Mouse (Mus musculus): Measurements from ENCODE around the gene Trim17. TPM values are rescaled to one million over a fixed set of nuclear protein-coding genes. Genes with fewer than 3 reads are reported as not detected.

The Trim17 gene
- total and polyA plus RNA-seq, 3 experiments: 0.50 to 0.82 TPM; not detected in 1

DNA sequence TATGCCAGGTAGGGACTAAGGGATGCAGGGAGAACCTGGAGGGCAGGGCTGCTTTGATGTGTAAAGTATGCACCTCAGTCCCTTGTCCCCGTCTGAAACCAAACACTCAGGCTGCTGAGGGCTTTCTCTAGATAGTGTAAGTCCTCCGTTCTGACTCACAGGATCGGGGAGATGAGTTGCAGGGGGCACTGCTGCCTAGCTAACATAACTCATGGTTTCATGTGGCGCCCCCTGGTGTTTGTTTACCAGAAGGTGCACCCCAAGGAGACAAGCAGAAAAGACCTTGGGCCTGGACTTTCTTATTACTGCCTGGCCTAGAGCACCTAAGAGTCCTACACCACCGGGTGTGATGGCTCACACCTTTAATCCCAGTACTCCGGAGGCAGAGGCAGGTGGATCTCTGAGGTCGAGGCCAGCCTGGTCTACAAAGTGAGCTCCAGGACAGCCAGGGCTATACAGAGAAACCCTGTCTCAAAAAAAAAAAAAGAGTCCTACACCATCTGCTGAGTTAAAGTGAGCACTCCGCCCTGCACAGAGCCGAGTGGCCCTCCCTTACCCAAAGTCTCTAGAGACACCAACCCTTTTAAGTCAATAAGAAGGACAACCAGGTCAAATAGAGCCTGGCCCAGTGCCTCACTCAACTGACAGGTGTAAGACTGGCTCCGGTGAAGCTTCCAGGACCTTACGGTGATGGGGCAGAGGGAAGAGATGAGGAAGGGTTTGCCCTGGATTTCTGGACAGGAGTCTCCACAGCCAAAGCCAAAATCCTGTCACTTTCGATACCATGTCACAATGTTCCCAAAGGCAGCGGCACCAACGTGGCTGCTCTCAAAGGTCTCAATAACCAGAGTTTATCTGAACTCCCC lies 37.4 kb upstream of the Trim17 start (continued):
- TF ChIP-seq CTCF (IDR thresholded peaks at IDR 0.05 in 2 of 3, conservative IDR thresholded peaks at IDR 0.05 in 1 of 3; ENCODE audit: control insufficient read depth in 1 of 3, insufficient read depth in 1 of 3, low read depth in 2 of 3, low read length in 3 of 3, poor library complexity in 1 of 3, severe bottlenecking in 1 of 3) (peak; percentile 70 to 89 (median 82)), UBTF (IDR thresholded peaks at IDR 0.05; ENCODE audit: borderline replicate concordance, insufficient read depth, low read depth, low read length) (no peak), SIN3A (IDR thresholded peaks at IDR 0.05; ENCODE audit: low read length) (peak; percentile 43; the same call in 1 of the 2 replicates), MAX (IDR thresholded peaks at IDR 0.05; ENCODE audit: low read length) (0 out of 2 replicates have a peak, but pooled peaks have one; percentile 31)

- peak within 1 kb of the TSS; percentile 25 for H3K27ac ChIP-seq (ENCODE audit: control insufficient read depth, low read depth, low read length)
- H3K9ac ChIP-seq (ENCODE audit: control insufficient read depth, low read depth, low read length, poor library complexity, severe bottlenecking): peak within 1 kb of the TSS; percentile 25
- peak within 1 kb of the TSS; percentile 17 to 44 for H3K4me3 ChIP-seq (ENCODE audit: control insufficient read depth in 1 of 2, insufficient read depth in 1 of 2, low read depth in 2 of 2, low read length in 2 of 2)
- H3K36me3 ChIP-seq (ENCODE audit: control insufficient read depth in 1 of 2, insufficient read depth in 2 of 2, low read length in 2 of 2): peaks cover 0 to 16% of the 10 kb centered on the region in 2 experiments; a peak in 2 of 4 replicates
- H3K27me3 ChIP-seq (ENCODE audit: control insufficient read depth in 1 of 2, insufficient read depth in 2 of 2, low read length in 2 of 2): no peaks in the 10 kb centered on the region
- DNase-seq (ENCODE audit: low read depth, low spot score): peak; percentile 77
- peaks cover 8 to 24% of the 10 kb centered on the region in 2 experiments for H3K4me1 ChIP-seq (ENCODE audit: control insufficient read depth in 1 of 2, insufficient read depth in 2 of 2, low read length in 2 of 2)
- H3K9me3 ChIP-seq (replicated peaks; ENCODE audit: insufficient read depth, low read length): no peaks in the 10 kb centered on the region
- no peaks in the 10 kb centered on the region for H3K79me2 ChIP-seq (ENCODE audit: control insufficient read depth, insufficient read depth, low read length, poor library complexity)
- TF ChIP-seq ZC3H11A (IDR thresholded peaks at IDR 0.05; ENCODE audit: low read depth, low read length) (no peak; the same call in 1 of the 2 replicates), GABPA (IDR thresholded peaks at IDR 0.05; ENCODE audit: low read depth, low read length) (no peak), ZNF384 (IDR thresholded peaks at IDR 0.05; ENCODE audit: low read depth, low read length) (peak; percentile 95), MXI1 (IDR thresholded peaks at IDR 0.05; ENCODE audit: low read depth, low read length) (peak; percentile 50), ETS1 (IDR thresholded peaks at IDR 0.05; ENCODE audit: low read depth, low read length) (peak; percentile 74), KAT2A (conservative IDR thresholded peaks at IDR 0.05; ENCODE audit: low read depth, low read length) (0 out of 2 replicates have a peak, but pooled peaks have one; percentile 27), TCF12 (IDR thresholded peaks at IDR 0.05; ENCODE audit: low read depth, low read length) (peak; percentile 91), MYB (IDR thresholded peaks at IDR 0.05; ENCODE audit: low read depth, low read length) (no peak), ZKSCAN1 (IDR thresholded peaks at IDR 0.05; ENCODE audit: low read depth, low read length) (no peak), MAX (IDR thresholded peaks at IDR 0.05; ENCODE audit: low read length) (0 out of 2 replicates have a peak, but pooled peaks have one; percentile 10), GATA1 (IDR thresholded peaks at IDR 0.05; ENCODE audit: low read depth, low read length) (peak; percentile 69; the same call in 1 of the 2 replicates), TAL1 (IDR thresholded peaks at IDR 0.05; ENCODE audit: low read length) (peak; percentile 70), ZMIZ1 (IDR thresholded peaks at IDR 0.05; ENCODE audit: low read depth, low read length) (no peak), NELFE (IDR thresholded peaks at IDR 0.05; ENCODE audit: low read depth, low read length) (no peak), BHLHE40 (IDR thresholded peaks at IDR 0.05; ENCODE audit: borderline replicate concordance, low read depth, low read length) (peak; percentile 61; the same call in 1 of the 2 replicates), SIN3A (IDR thresholded peaks at IDR 0.05; ENCODE audit: low read length) (peak; percentile 82), MAZ (IDR thresholded peaks at IDR 0.05; ENCODE audit: low read depth, low read length) (peak; percentile 56; the same call in 1 of the 2 replicates), EP300 (IDR thresholded peaks at IDR 0.05; ENCODE audit: low read depth in 1 of 2, low read length in 2 of 2) (peak; percentile 62 to 83), USF1 (IDR thresholded peaks at IDR 0.05; ENCODE audit: low read depth, low read length) (0 out of 2 replicates have a peak, but pooled peaks have one; percentile 17), CHD1 (IDR thresholded peaks at IDR 0.05; ENCODE audit: low read depth, low read length) (peak; percentile 37; the same call in 1 of the 2 replicates), POLR2AphosphoS5 (IDR thresholded peaks at IDR 0.05; ENCODE audit: borderline replicate concordance, low read depth, low read length) (no peak), JUND (IDR thresholded peaks at IDR 0.05; ENCODE audit: low read depth, low read length) (no peak), RCOR1 (IDR thresholded peaks at IDR 0.05; ENCODE audit: low read depth, low read length) (peak; percentile 67; the same call in 1 of the 2 replicates), E2F4 (IDR thresholded peaks at IDR 0.05; ENCODE audit: borderline replicate concordance, low read depth, low read length) (no peak), SMC3 (IDR thresholded peaks at IDR 0.05; ENCODE audit: low read depth, low read length) (no peak)
Observed at GRCm38 (mm10) chr11:58917745-58918366, 36.6 kb upstream of the Trim17 start, which contains the start of gene Btnl10. Btnl10 (plus strand) TSS chr11:58917908.

Measured in MEL (cell line).